Mouse (Mus musculus): ENCODE results near the gene Smim23. TPM values are rescaled to one million over a fixed set of nuclear protein-coding genes. Genes with fewer than 3 reads are reported as not detected.

The Smim23 gene
- polyA plus RNA-seq, 1 experiment from 2014 or later: not detected

GRCm38 (mm10) chr11:32817566-32817965, 6.8 kb downstream of the Smim23 start:
- 95% methylated on average over 12 of the region's 12 CpGs for WGBS

GRCm38 (mm10) chr11:32814286-32814685, 10.1 kb downstream of the Smim23 start:
- DNase-seq: no peak
- H3K27me3 ChIP-seq (ENCODE audit: control insufficient read depth, insufficient read depth, low read length): no peaks in the 10 kb centered on the region
- H3K9me3 ChIP-seq (ENCODE audit: control insufficient read depth, low read length): no peaks in the 10 kb centered on the region
- no peak overlapping the region for H3K4me3 ChIP-seq (replicated peaks; ENCODE audit: low read depth, low read length)
- 94% methylated on average over 8 of the region's 8 CpGs for WGBS
- no peak overlapping the region for H3K4me2 ChIP-seq (ENCODE audit: low read length)
- ATAC-seq (ENCODE audit: low FRiP score, low TSS enrichment): no peak
- no peak overlapping the region for H3K27ac ChIP-seq (replicated peaks; ENCODE audit: low read depth, low read length)
- no peaks in the 10 kb centered on the region for H3K36me3 ChIP-seq (ENCODE audit: control insufficient read depth, insufficient read depth, low read length)
- no peaks in the 10 kb centered on the region for H3K4me1 ChIP-seq (ENCODE audit: control insufficient read depth, insufficient read depth, low read length)
- no peak overlapping the region for H3K9ac ChIP-seq (replicated peaks; ENCODE audit: low read length)

More at GRCm38 (mm10) chr11:32817566-32817965, 6.8 kb downstream of the Smim23 start:
- Histone ChIP-seq H3K4me2 (ENCODE audit: low read length) (no peak overlapping the region), H3K9ac (replicated peaks; ENCODE audit: low read length) (no peak overlapping the region), H3K9me3 (ENCODE audit: control insufficient read depth, low read length) (no peaks in the 10 kb centered on the region), H3K4me3 (replicated peaks; ENCODE audit: low read depth, low read length) (no peak overlapping the region), H3K27ac (replicated peaks; ENCODE audit: low read depth, low read length) (no peak overlapping the region), H3K36me3 (ENCODE audit: control insufficient read depth, insufficient read depth, low read length) (no peaks in the 10 kb centered on the region), H3K4me1 (ENCODE audit: control insufficient read depth, insufficient read depth, low read length) (no peaks in the 10 kb centered on the region), H3K27me3 (ENCODE audit: control insufficient read depth, insufficient read depth, low read length) (no peaks in the 10 kb centered on the region)
- DNase-seq (no peak), ATAC-seq (ENCODE audit: low FRiP score, low TSS enrichment) (no peak)

- no peak for DNase-seq
- Histone ChIP-seq H3K4me2 (ENCODE audit: low read length) (no peak overlapping the region), H3K9ac (replicated peaks; ENCODE audit: low read length) (no peak overlapping the region), H3K27ac (replicated peaks; ENCODE audit: low read depth, low read length) (no peak overlapping the region), H3K27me3 (ENCODE audit: control insufficient read depth, insufficient read depth, low read length) (no peaks in the 10 kb centered on the region), H3K4me1 (ENCODE audit: control insufficient read depth, insufficient read depth, low read length) (no peaks in the 10 kb centered on the region), H3K4me3 (replicated peaks; ENCODE audit: low read depth, low read length) (no peak overlapping the region), H3K9me3 (ENCODE audit: control insufficient read depth, low read length) (no peaks in the 10 kb centered on the region), H3K36me3 (ENCODE audit: control insufficient read depth, insufficient read depth, low read length) (no peaks in the 10 kb centered on the region)
- 97% methylated on average over 1 of the region's 1 CpGs for WGBS
- no peak for ATAC-seq (ENCODE audit: low FRiP score, low TSS enrichment)
Measured at GRCm38 (mm10) chr11:32809091-32809490, 15.3 kb downstream of the Smim23 start.

DNA sequence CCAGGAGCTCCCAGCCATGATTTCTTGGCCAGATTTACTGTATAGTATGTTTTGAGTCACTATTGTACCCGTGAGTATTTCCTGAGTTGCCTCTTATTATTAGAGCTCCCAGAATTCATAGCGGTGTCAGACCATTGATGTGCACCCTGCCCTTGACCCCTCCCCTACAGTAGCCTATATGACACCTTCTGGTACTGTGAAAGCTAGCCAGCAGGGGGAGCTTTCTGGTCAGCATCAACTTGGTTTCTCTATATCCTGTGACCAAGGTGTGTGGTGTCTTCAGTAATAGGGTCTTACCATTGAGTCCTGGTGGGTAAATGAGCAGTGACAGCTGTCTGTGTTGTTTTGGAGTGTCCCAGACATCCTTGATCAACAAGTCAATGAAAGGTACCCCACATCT, 18.4 kb downstream of the Smim23 start:
- Histone ChIP-seq H3K27me3 (ENCODE audit: control insufficient read depth, insufficient read depth, low read length) (no peaks in the 10 kb centered on the region), H3K4me3 (replicated peaks; ENCODE audit: low read depth, low read length) (no peak overlapping the region), H3K9me3 (ENCODE audit: control insufficient read depth, low read length) (no peaks in the 10 kb centered on the region), H3K4me1 (ENCODE audit: control insufficient read depth, insufficient read depth, low read length) (no peaks in the 10 kb centered on the region), H3K9ac (replicated peaks; ENCODE audit: low read length) (no peak overlapping the region), H3K4me2 (ENCODE audit: low read length) (no peak overlapping the region), H3K27ac (replicated peaks; ENCODE audit: low read depth, low read length) (no peak overlapping the region), H3K36me3 (ENCODE audit: control insufficient read depth, insufficient read depth, low read length) (no peaks in the 10 kb centered on the region)
- ATAC-seq (ENCODE audit: low FRiP score, low TSS enrichment) (no peak; the same call in 1 of the 2 replicates), DNase-seq (peak; percentile 64)
- 17% methylated on average over 2 of the region's 2 CpGs for WGBS

GRCm38 (mm10) chr11:32803658-32804057, 20.7 kb downstream of the Smim23 start:
- Histone ChIP-seq H3K9me3 (ENCODE audit: control insufficient read depth, low read length) (no peaks in the 10 kb centered on the region), H3K27ac (replicated peaks; ENCODE audit: low read depth, low read length) (no peak overlapping the region), H3K4me3 (replicated peaks; ENCODE audit: low read depth, low read length) (no peak overlapping the region), H3K9ac (replicated peaks; ENCODE audit: low read length) (no peak overlapping the region), H3K27me3 (ENCODE audit: control insufficient read depth, insufficient read depth, low read length) (no peaks in the 10 kb centered on the region), H3K36me3 (ENCODE audit: control insufficient read depth, insufficient read depth, low read length) (no peaks in the 10 kb centered on the region), H3K4me2 (ENCODE audit: low read length) (no peak overlapping the region), H3K4me1 (ENCODE audit: control insufficient read depth, insufficient read depth, low read length) (no peaks in the 10 kb centered on the region)
- 57% methylated on average over 4 of the region's 4 CpGs for WGBS
- no peak for ATAC-seq (ENCODE audit: low FRiP score, low TSS enrichment)
- no peak for DNase-seq

DNA sequence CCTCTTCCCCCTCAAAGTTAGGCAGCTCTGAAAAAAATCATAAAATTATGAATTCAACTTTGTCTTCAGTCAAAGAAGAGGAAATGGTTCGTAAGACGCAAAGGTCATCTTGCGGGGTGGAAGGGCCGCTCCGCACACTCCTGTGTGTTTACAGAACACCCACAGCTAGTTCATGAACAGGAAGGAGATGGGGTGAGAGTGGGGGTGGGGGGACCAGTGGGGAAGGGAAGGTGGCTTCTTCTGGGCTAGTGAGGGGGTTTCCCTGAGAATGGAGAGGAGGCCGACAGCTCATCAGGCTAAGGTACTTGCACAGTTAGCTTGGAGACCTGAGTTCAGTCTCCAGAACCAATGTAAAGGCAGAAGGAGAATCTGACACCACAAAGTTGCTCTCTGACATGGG, 22.7 kb downstream of the Smim23 start:
- no peak overlapping the region for H3K4me2 ChIP-seq (ENCODE audit: low read length)
- no peak for ATAC-seq (ENCODE audit: low FRiP score, low TSS enrichment)
- no peaks in the 10 kb centered on the region for H3K36me3 ChIP-seq (ENCODE audit: control insufficient read depth, insufficient read depth, low read length)
- H3K4me3 ChIP-seq (replicated peaks; ENCODE audit: low read depth, low read length): no peak overlapping the region
- H3K9me3 ChIP-seq (ENCODE audit: control insufficient read depth, low read length): no peaks in the 10 kb centered on the region
- no peak overlapping the region for H3K9ac ChIP-seq (replicated peaks; ENCODE audit: low read length)
- no peak overlapping the region for H3K27ac ChIP-seq (replicated peaks; ENCODE audit: low read depth, low read length)
- no peak for DNase-seq
- H3K27me3 ChIP-seq (ENCODE audit: control insufficient read depth, insufficient read depth, low read length): no peaks in the 10 kb centered on the region
- H3K4me1 ChIP-seq (ENCODE audit: control insufficient read depth, insufficient read depth, low read length): no peaks in the 10 kb centered on the region
- 95% methylated on average over 6 of the region's 6 CpGs for WGBS

DNA sequence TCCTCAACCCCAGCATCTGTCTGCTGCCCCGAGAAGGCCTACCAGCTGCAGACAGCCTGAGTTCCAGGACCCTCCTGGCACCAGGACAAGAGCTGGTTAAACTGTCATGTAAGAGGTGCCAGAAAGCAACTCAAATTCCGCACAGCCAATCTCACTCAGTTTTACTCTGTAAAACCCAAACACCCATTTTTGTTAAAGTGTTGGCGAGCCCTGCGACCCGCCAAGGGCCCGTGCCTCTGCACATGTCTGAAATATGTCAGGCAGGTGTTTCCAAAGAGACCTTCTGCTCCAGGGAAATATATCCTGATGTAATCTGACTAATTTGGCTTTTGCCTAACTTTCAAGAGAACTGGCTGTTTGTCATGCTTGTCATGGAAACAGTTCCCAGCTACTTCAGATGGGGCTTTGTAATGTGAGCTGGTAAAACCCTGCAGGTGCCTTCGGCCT, 23.5 kb downstream of the Smim23 start:
- Histone ChIP-seq H3K4me3 (replicated peaks; ENCODE audit: low read depth, low read length) (no peak overlapping the region), H3K9ac (replicated peaks; ENCODE audit: low read length) (no peak overlapping the region), H3K4me2 (ENCODE audit: low read length) (no peak overlapping the region), H3K27ac (replicated peaks; ENCODE audit: low read depth, low read length) (no peak overlapping the region), H3K4me1 (ENCODE audit: control insufficient read depth, insufficient read depth, low read length) (no peaks in the 10 kb centered on the region), H3K36me3 (ENCODE audit: control insufficient read depth, insufficient read depth, low read length) (no peaks in the 10 kb centered on the region), H3K9me3 (ENCODE audit: control insufficient read depth, low read length) (no peaks in the 10 kb centered on the region), H3K27me3 (ENCODE audit: control insufficient read depth, insufficient read depth, low read length) (no peaks in the 10 kb centered on the region)
- ATAC-seq (ENCODE audit: low FRiP score, low TSS enrichment): no peak
- peak; percentile 21 for DNase-seq
- 81% methylated on average over 7 of the region's 7 CpGs for WGBS

- no peak overlapping the region for H3K4me2 ChIP-seq (ENCODE audit: low read length)
- no peaks in the 10 kb centered on the region for H3K36me3 ChIP-seq (ENCODE audit: control insufficient read depth, insufficient read depth, low read length)
- H3K27ac ChIP-seq (replicated peaks; ENCODE audit: low read depth, low read length): no peak overlapping the region
- DNase-seq: no peak
- H3K27me3 ChIP-seq (ENCODE audit: control insufficient read depth, insufficient read depth, low read length): no peaks in the 10 kb centered on the region
- no peaks in the 10 kb centered on the region for H3K4me1 ChIP-seq (ENCODE audit: control insufficient read depth, insufficient read depth, low read length)
- 73% methylated on average over 4 of the region's 4 CpGs for WGBS
- H3K9ac ChIP-seq (replicated peaks; ENCODE audit: low read length): no peak overlapping the region
- no peak for ATAC-seq (ENCODE audit: low FRiP score, low TSS enrichment)
- H3K9me3 ChIP-seq (ENCODE audit: control insufficient read depth, low read length): no peaks in the 10 kb centered on the region
- H3K4me3 ChIP-seq (replicated peaks; ENCODE audit: low read depth, low read length): no peak overlapping the region
Measured at GRCm38 (mm10) chr11:32798445-32798844, 26.0 kb downstream of the Smim23 start.

- no peak overlapping the region for H3K27ac ChIP-seq (replicated peaks; ENCODE audit: low read depth, low read length)
- H3K36me3 ChIP-seq (ENCODE audit: control insufficient read depth, insufficient read depth, low read length): no peaks in the 10 kb centered on the region
- no peaks in the 10 kb centered on the region for H3K9me3 ChIP-seq (ENCODE audit: control insufficient read depth, low read length)
- WGBS: 82% methylated on average over 10 of the region's 10 CpGs
- DNase-seq (no peak), ATAC-seq (ENCODE audit: low FRiP score, low TSS enrichment) (no peak)
- H3K27me3 ChIP-seq (ENCODE audit: control insufficient read depth, insufficient read depth, low read length): no peaks in the 10 kb centered on the region
- no peaks in the 10 kb centered on the region for H3K4me1 ChIP-seq (ENCODE audit: control insufficient read depth, insufficient read depth, low read length)
- H3K9ac ChIP-seq (replicated peaks; ENCODE audit: low read length): no peak overlapping the region
- H3K4me2 ChIP-seq (ENCODE audit: low read length): no peak overlapping the region
- H3K4me3 ChIP-seq (replicated peaks; ENCODE audit: low read depth, low read length): no peak overlapping the region
Measured at GRCm38 (mm10) chr11:32794759-32795445, 29.5 kb downstream of the Smim23 start.
